Mouse (Mus musculus): ENCODE results near the gene Gm42906. TPM values are rescaled to one million over a fixed set of nuclear protein-coding genes. Genes with fewer than 3 reads are reported as not detected.

Gene Gm42906
- total RNA-seq, 1 experiment: not detected

DNA sequence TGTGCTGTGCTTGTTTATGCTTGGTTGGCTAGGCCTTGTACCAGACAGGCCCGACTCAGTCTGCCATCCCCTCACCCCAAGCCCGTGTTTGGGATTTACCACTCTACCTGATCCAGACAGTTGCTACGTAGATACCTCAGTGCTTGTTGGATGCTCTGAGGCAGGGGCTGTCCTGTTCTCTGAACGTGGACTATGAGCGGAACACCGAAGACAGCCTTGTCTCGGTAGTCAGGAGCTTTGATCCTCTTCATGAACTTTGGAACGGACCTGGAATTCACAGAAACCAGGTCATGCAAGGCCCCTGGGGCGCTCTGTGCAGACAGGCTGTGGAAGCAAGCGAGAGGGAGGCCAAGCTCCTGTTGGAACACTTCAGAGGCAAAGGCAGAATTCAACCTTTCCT lies 368.6 kb downstream of the Gm42906 start:
- Histone ChIP-seq H3K27ac (ENCODE audit: insufficient read depth, low read depth, low read length, poor library complexity, severe bottlenecking) (no peak overlapping the region), H3K36me3 (ENCODE audit: control insufficient read depth, insufficient read depth, low read length, poor library complexity, severe bottlenecking) (no peaks in the 10 kb centered on the region), H3K4me3 (ENCODE audit: insufficient read depth in 1 of 2, low read depth in 1 of 2, low read length in 2 of 2, poor library complexity in 1 of 2, severe bottlenecking in 1 of 2) (no peak overlapping the region), H3K9me3 (ENCODE audit: control insufficient read depth, insufficient read depth, low read depth, low read length) (no peaks in the 10 kb centered on the region), H3K9ac (ENCODE audit: insufficient read depth, low read depth, low read length, poor library complexity, severe bottlenecking) (no peak overlapping the region), H3K4me1 (ENCODE audit: control insufficient read depth in 2 of 2, insufficient read depth in 2 of 2, low read length in 2 of 2, poor library complexity in 1 of 2) (peaks cover 0 to 2% of the 10 kb centered on the region in 2 experiments; a peak in 1 of 4 replicates)
- in situ Hi-C loops (cut with MboI; ENCODE audit: low sequenced_read_pairs in 2 of 2, unreplicated experiment in 2 of 2): no loop called here
- TF ChIP-seq MAFK (IDR thresholded peaks at IDR 0.05; ENCODE audit: insufficient read depth, low read depth, low read length) (no peak), ZNF384 (IDR thresholded peaks at IDR 0.05; ENCODE audit: low read depth, low read length) (no peak), HCFC1 (IDR thresholded peaks at IDR 0.05; ENCODE audit: borderline replicate concordance, insufficient read depth, low read length) (no peak), ZC3H11A (IDR thresholded peaks at IDR 0.05; ENCODE audit: borderline replicate concordance, low read depth, low read length) (no peak), CHD2 (IDR thresholded peaks at IDR 0.05; ENCODE audit: low read depth, low read length) (no peak)
- DNase-seq (ENCODE audit: low read depth, low spot score): no peak

GRCm38 (mm10) chr5:151057716-151058115 lies 370.2 kb downstream of the Gm42906 start:
- no peak for TF ChIP-seq MAFK (IDR thresholded peaks at IDR 0.05; ENCODE audit: insufficient read depth, low read depth, low read length)
- TF ChIP-seq ZNF384 (IDR thresholded peaks at IDR 0.05; ENCODE audit: low read depth, low read length): no peak
- TF ChIP-seq ZC3H11A (IDR thresholded peaks at IDR 0.05; ENCODE audit: borderline replicate concordance, low read depth, low read length): no peak
- TF ChIP-seq HCFC1 (IDR thresholded peaks at IDR 0.05; ENCODE audit: borderline replicate concordance, insufficient read depth, low read length): no peak
- no peak for TF ChIP-seq CHD2 (IDR thresholded peaks at IDR 0.05; ENCODE audit: low read depth, low read length)
- no peak overlapping the region for H3K9ac ChIP-seq (ENCODE audit: insufficient read depth, low read depth, low read length, poor library complexity, severe bottlenecking)
- no peaks in the 10 kb centered on the region for H3K9me3 ChIP-seq (ENCODE audit: control insufficient read depth, insufficient read depth, low read depth, low read length)
- H3K4me3 ChIP-seq (ENCODE audit: insufficient read depth in 1 of 2, low read depth in 1 of 2, low read length in 2 of 2, poor library complexity in 1 of 2, severe bottlenecking in 1 of 2): no peak overlapping the region
- in situ Hi-C loops (cut with MboI; ENCODE audit: low sequenced_read_pairs in 2 of 2, unreplicated experiment in 2 of 2): no loop called here
- no peak overlapping the region for H3K27ac ChIP-seq (ENCODE audit: insufficient read depth, low read depth, low read length, poor library complexity, severe bottlenecking)
- H3K4me1 ChIP-seq (ENCODE audit: control insufficient read depth in 2 of 2, insufficient read depth in 2 of 2, low read length in 2 of 2, poor library complexity in 1 of 2): peaks cover 0 to 2% of the 10 kb centered on the region in 2 experiments; a peak in 1 of 4 replicates
- DNase-seq (ENCODE audit: low read depth, low spot score): no peak
- H3K36me3 ChIP-seq (ENCODE audit: control insufficient read depth, insufficient read depth, low read length, poor library complexity, severe bottlenecking): no peaks in the 10 kb centered on the region

- in situ Hi-C loops (cut with MboI; ENCODE audit: low sequenced_read_pairs in 2 of 2, unreplicated experiment in 2 of 2): no loop called here
- TF ChIP-seq HCFC1 (IDR thresholded peaks at IDR 0.05; ENCODE audit: borderline replicate concordance, insufficient read depth, low read length) (no peak), ZC3H11A (IDR thresholded peaks at IDR 0.05; ENCODE audit: borderline replicate concordance, low read depth, low read length) (no peak), CHD2 (IDR thresholded peaks at IDR 0.05; ENCODE audit: low read depth, low read length) (no peak), ZNF384 (IDR thresholded peaks at IDR 0.05; ENCODE audit: low read depth, low read length) (no peak), MAFK (IDR thresholded peaks at IDR 0.05; ENCODE audit: insufficient read depth, low read depth, low read length) (no peak)
- Histone ChIP-seq H3K9me3 (ENCODE audit: control insufficient read depth, insufficient read depth, low read depth, low read length) (no peaks in the 10 kb centered on the region), H3K4me3 (ENCODE audit: insufficient read depth in 1 of 2, low read depth in 1 of 2, low read length in 2 of 2, poor library complexity in 1 of 2, severe bottlenecking in 1 of 2) (no peak overlapping the region), H3K27ac (ENCODE audit: insufficient read depth, low read depth, low read length, poor library complexity, severe bottlenecking) (no peak overlapping the region), H3K9ac (ENCODE audit: insufficient read depth, low read depth, low read length, poor library complexity, severe bottlenecking) (no peak overlapping the region), H3K4me1 (ENCODE audit: control insufficient read depth in 2 of 2, insufficient read depth in 2 of 2, low read length in 2 of 2, poor library complexity in 1 of 2) (peaks cover 0 to 2% of the 10 kb centered on the region in 2 experiments; a peak in 1 of 4 replicates), H3K36me3 (ENCODE audit: control insufficient read depth, insufficient read depth, low read length, poor library complexity, severe bottlenecking) (no peaks in the 10 kb centered on the region)
- no peak for DNase-seq (ENCODE audit: low read depth, low spot score)
These were observed 371.1 kb downstream of the Gm42906 start for GRCm38 (mm10) chr5:151056920-151057294.

DNA sequence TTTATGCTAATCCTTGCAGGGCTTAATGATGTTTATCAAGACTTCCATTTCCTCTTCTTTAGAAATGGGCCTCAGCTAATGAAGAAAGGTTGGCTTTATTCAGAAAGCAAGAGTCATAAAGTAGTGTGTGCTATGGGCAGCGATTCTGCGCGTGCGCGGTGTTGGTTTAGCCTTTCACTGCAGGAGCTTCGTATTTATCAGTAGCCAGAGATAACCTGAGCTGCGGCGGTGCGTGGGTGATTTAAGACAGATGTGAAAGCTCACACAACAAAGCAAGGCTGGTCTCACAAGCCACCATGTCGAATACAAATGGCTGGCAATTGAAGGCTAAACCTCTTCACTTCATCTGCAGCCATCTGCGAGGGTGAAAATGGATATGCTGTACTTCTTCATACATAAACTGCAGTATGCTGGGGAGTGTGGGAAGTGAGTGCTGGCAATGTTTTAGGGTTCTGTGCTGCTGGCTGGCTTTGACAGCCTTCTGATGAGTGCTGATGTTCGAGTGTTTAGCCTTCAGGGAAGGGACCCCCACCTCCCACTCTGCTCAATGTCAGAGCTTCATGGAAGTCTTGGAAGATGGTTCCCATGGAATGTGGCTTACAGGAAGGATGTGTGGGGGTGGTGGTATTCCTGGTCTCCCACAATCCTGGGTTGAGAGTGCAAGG lies 371.6 kb downstream of the Gm42906 start:
- DNase-seq (ENCODE audit: low read depth, low spot score): no peak
- no peaks in the 10 kb centered on the region for H3K9me3 ChIP-seq (ENCODE audit: control insufficient read depth, insufficient read depth, low read depth, low read length)
- TF ChIP-seq ZC3H11A (IDR thresholded peaks at IDR 0.05; ENCODE audit: borderline replicate concordance, low read depth, low read length) (no peak), ZNF384 (IDR thresholded peaks at IDR 0.05; ENCODE audit: low read depth, low read length) (no peak), HCFC1 (IDR thresholded peaks at IDR 0.05; ENCODE audit: borderline replicate concordance, insufficient read depth, low read length) (no peak), MAFK (IDR thresholded peaks at IDR 0.05; ENCODE audit: insufficient read depth, low read depth, low read length) (no peak), CHD2 (IDR thresholded peaks at IDR 0.05; ENCODE audit: low read depth, low read length) (no peak)
- H3K9ac ChIP-seq (ENCODE audit: insufficient read depth, low read depth, low read length, poor library complexity, severe bottlenecking): no peak overlapping the region
- H3K4me1 ChIP-seq (ENCODE audit: control insufficient read depth in 2 of 2, insufficient read depth in 2 of 2, low read length in 2 of 2, poor library complexity in 1 of 2): peaks cover 0 to 2% of the 10 kb centered on the region in 2 experiments; a peak in 1 of 4 replicates
- no peaks in the 10 kb centered on the region for H3K36me3 ChIP-seq (ENCODE audit: control insufficient read depth, insufficient read depth, low read length, poor library complexity, severe bottlenecking)
- no peak overlapping the region for H3K4me3 ChIP-seq (ENCODE audit: insufficient read depth in 1 of 2, low read depth in 1 of 2, low read length in 2 of 2, poor library complexity in 1 of 2, severe bottlenecking in 1 of 2)
- in situ Hi-C loops (cut with MboI; ENCODE audit: low sequenced_read_pairs in 2 of 2, unreplicated experiment in 2 of 2): no loop called here
- H3K27ac ChIP-seq (ENCODE audit: insufficient read depth, low read depth, low read length, poor library complexity, severe bottlenecking): no peak overlapping the region

Measured in ES-E14 (cell line).